Mouse (Mus musculus): ENCODE data around the gene Mrpl41.
A peak's percentile ranks its signal among the peaks of the same experiment; 100 is the strongest.
"Not testable (repeated sequence)": the region's sequence is repeated elsewhere in the genome, so short reads cannot be mapped to it uniquely, and the experiment has no call there.

Gene Mrpl41

DNA sequence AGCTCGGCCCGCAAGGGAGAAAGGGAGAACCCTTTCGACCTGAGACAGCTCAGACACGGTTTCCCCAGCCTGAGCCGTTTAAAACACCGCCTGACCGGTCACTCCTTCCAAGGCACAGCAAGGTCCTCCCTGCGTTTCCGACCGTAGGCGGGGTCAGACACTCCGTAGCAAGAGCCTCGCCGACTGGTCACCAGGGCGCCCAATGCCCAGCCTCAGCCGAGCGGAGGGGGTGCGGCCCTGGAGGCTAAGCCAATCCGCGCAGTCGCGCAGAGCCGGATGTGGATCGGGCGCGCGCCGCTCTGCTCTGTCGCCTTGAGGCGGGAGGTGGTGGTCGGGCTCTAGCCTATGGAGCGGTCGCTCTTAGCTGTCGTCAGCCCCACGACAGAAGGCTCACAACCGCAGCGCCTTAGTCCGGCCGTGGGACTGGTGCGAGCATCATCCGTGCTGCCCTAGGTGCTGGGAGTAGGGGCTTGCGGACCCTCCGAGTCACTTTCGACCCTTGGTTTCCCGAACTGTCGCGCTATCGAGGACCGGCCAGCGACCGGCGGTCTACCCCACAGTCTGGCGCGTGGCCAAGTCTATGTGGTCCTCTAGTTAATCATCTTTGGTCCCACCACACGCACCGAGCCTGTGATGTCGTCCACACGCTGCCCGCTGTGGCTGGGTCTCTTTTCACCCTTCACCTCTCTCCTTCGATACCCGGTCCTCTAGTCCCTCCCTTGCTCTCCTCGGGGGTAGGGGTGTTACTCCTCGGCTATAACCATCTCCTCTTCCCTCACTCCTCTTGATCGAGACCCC lies at the start of gene Mrpl41:
Gene Mrpl41, minus strand, starts transcription at position 193 of the 798 bp plus-strand sequence.
- DNase-seq (ENCODE audit: low spot score) = peak; percentile 97

DNA sequence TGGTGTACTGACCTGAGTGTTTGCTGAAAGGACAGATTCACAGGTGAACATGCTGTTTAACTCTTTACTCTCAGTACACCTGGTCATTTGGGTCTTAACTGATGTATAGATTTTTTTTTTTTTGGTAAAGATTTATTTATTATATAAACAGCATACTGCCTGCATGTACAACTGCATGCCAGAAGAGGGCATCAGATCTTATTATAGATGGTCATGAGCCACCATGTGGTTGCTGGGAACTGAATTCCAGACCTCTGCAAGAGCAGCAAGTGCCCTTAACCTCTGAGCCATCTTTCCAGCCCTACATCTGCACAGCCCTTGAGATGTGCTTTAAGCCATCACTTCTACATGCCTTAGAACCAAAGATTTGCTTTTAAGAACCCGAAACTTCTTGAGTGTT lies 47.8 kb upstream of the Mrpl41 start:
- no peak for DNase-seq (ENCODE audit: low spot score)

DNA sequence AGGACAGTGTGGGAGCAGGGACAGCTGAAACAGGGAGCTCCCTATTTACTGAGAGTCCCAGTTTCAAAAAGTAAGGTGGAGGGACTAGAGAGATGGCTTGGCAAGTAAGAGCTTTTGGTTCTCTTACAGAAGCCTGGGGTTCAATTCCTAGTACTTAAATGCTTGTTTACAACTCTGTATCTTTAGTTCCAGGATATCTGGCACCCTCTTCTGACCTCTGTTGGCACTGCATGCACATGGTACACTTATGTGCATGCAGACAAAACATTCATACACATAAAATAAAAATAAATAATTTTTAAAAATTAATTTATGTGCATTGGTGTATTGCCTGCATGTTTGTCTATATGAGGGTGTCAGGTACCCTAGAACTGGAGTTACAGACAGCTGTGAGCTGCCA lies 33.4 kb upstream of the Mrpl41 start:
- no peak for DNase-seq (ENCODE audit: low spot score)

DNA sequence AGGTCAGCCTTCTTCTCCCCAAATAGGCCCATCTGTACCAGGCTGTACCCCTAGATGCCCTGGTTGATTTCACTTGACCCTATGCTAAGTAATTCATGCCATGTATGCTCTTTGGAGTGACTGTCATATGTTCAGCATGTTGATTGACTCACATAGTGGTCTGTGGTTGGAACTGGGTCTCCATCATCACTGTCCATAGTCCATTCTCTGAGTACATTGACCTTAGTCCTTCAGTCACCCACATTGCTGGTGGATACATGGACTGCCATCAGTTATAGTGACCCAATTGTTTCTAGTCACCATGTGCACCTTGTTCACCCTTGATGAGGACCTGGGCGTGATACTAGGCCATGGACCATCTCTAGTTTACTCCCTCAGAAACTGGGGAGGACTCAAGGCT lies 31.9 kb upstream of the Mrpl41 start:
- DNase-seq (ENCODE audit: low spot score) = no peak

DNA sequence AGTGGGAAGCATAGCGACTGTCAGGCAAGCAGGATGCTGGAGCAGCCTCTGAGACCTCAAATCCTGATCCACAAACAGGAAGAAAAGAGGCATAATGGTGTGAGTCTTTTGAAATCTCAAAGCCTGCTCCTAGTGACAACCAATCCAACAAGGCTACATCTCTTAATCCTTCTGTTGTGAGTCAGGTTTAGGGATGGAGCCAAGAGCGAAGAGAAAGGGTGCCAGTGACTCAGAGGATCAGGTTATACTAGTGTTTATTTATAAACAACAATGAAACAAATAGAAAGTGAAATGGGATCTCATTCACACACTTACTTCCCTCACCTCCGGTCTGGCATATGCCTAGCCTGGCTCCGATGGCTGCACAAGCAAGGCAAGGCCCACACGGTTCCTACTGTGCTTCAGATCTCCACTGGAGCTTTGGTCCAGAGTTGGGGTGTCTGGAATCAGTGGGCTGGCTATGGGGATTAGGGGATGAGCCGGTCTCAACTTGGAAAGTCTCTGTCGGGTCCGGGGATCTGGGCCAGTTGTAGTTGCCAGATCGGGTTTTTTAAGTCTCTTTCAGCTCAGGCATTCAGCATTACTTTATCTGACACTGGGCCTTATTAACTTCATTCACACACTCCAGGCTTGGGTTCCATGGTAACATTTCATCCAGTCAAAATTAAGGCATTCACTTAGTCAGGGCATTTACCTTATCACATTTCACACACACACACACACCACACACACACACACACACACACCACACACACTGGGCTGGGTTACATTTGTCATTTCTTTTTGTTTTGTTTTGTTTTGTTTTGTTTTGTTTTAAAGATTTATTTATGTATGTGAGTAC lies 29.3 kb upstream of the Mrpl41 start:
- no peak for DNase-seq (ENCODE audit: low spot score)

DNA sequence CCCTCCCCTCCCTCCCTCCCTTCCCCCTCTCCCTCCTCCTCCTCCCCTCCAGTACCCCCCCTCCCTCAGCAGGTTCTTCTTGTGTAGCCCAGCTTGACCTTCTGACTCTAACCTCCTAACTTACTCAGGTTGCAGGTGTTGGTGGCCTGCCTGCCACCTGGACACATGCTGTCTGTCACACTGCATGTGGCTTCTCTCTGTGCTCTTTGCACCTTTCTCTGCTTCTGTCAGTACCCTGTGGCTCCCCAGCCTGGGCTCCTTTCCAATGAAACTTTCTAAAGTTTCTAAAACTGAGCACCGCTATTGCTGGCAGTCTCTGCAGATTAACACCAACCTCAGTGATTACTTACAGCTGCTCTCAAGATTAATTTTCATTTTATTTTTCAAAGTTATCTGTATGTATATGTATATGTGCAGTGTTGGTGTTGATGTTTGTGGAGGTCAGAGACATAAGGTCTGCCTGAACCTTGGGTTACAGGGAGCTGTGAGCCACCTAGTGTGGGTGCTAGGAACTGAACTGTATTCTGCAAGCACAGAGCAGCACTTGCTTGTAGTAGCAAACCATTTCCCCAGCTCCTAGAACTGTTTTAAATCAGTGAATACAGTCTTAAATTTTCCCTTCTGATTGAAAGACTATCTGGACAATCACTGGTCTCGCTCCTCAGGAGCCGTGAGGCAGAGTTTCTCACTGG lies 25.8 kb upstream of the Mrpl41 start:
- no peak for DNase-seq (ENCODE audit: low spot score)

DNA sequence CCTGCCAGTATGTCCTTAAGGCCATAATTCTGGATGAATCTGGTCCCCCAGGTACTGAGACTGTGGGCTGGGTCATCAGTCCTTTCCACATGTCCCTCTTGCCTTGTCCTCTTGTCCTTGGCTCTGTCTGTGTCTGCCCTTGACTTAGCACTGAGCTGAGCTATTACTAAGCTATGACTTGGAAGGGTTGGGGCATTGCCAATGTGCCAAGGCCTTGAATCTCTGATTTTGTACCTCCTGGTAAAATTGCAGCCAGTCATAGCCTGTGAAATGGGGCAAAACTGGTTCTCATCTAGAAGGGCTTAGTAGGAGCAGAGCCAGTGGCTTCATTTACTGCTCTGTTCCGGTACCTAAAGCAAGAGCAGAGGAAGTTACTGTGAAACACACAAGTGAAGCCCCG lies 21.6 kb upstream of the Mrpl41 start:
- no peak for DNase-seq (ENCODE audit: low spot score)

DNA sequence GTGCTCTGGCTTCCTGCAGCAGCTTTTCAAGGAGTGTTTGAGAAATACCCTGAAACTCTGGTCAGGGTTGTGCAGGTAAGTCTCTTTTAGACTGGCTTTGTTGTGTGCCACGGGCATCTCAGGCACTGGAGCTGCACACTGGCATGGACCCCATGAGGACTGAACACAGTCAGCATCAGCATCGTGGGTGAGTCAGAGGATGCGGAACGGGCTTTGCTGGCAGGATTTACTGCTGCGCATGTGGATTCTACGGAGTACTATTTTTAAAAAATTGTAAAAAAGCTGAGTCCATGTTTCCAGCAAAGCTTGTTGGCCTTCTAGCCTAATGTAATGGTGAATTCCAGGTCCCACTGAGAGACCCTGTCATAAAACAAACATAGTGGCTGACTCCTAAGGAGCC lies 20.4 kb upstream of the Mrpl41 start:
- DNase-seq (ENCODE audit: low spot score) = no peak

DNA sequence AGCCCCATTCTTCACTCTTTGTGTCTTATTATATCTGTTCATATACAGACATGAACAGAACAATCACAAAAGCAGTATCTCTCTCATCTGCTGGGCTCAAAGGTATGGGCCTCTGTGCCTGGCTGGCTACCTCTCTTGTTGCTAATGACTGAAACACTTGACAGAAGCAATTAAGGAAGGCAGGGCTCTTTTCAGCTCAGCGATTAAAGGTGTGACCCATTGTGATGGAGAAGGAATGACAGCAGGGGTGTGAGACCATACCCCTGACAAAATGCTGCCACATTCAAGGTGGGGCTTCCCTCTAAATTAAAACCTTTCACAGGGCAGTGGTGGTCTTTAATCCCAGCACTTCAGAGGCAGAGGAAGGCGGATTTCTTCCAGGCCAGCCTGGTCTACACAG lies 12.9 kb upstream of the Mrpl41 start:
- DNase-seq (ENCODE audit: low spot score) = no peak

DNA sequence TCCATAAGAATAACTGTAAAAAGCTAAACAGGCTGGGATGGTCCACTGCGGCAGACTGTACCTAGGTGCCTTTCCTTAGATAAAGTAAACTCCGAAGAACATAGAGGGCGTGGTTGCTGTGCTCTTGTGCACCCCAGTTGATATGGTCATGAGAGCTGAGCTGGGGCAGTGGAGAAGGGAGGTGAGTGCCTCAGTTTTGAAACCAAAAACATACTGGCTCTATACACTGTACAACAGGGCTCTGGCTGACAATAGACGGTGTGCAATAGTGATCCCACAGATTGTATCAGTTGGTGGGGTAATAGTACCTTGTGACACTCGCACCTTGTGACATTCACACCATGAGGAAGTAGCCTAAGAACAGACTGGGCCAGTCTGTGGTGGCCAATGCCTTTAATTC lies 2.1 kb upstream of the Mrpl41 start:
- no peak for DNase-seq (ENCODE audit: low spot score)

DNA sequence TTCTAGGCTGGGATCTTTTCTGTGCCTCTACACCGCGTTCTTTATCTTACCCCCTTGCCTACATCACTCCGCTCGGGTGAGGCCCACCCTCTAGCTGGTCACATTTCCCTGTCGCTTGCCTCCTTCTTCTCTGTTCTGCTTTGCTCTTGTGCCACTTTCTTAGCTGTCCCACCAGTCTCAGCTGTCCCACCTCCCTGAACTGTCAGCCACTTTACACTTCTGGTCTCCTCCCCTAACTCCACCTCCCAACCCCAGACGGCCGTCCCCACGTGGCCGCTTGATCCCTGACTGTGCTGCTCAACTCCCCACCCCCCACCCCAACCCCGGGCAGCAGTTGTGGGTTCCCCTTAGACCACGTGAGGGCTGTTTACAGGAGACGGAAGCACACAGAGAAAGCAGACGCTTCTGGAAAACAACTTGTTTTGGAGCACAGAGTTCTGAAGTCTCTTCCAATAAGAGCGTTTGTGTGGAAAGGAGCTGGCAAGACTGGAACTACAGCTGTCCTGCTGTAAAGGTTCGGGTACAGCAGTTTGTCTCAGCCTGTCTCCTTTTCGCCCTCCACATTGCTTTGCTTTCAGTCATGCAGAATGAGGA lies 903 bp upstream of the Mrpl41 start, which contains the start of gene Pnpla7:
Gene Pnpla7, plus strand, starts transcription at position 330 of the 594 bp plus-strand sequence.
- DNase-seq (ENCODE audit: low spot score) = peak; percentile 93

DNA sequence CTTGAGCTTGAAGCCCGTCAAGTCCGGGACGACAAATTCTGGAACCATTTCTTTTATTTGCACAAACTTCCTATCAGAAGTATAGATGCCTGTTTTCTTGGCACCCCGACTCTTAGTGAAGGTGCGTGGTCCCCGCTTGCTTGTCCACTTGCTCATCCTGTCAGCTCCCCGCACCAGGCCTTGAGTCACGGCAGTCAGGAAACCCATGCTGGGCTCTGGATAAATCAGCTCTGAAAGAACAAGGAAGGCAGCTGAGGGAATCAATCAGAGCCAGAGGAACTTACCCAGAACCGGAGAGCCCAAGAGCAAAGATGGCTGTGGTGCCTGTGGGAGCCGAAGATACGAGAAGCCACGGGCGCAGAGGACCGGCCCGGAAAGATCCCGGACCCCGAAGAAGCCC lies 446 bp downstream of the Mrpl41 start:
- DNase-seq (ENCODE audit: low spot score) = not testable (repeated sequence)

DNA sequence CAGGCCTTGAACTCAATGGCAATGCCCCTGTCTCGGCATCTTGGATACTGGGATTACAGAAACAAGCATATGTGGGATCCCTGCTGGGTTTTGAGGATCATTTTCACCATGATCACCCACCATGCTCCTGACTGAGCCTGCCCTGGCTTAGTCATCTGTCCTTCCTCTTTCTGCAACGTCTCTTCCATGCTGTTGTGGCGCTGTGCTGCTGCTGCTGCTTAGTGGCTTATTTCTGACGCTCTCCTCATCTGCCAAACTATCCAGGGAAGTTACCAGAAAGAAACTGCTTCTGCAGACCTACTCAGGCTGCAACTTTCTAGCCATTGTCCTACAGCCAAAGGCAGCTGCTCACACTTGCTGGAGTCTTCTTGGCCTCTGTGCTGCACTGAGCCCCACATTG lies 4.5 kb downstream of the Mrpl41 start:
- no peak for DNase-seq (ENCODE audit: low spot score)

DNA sequence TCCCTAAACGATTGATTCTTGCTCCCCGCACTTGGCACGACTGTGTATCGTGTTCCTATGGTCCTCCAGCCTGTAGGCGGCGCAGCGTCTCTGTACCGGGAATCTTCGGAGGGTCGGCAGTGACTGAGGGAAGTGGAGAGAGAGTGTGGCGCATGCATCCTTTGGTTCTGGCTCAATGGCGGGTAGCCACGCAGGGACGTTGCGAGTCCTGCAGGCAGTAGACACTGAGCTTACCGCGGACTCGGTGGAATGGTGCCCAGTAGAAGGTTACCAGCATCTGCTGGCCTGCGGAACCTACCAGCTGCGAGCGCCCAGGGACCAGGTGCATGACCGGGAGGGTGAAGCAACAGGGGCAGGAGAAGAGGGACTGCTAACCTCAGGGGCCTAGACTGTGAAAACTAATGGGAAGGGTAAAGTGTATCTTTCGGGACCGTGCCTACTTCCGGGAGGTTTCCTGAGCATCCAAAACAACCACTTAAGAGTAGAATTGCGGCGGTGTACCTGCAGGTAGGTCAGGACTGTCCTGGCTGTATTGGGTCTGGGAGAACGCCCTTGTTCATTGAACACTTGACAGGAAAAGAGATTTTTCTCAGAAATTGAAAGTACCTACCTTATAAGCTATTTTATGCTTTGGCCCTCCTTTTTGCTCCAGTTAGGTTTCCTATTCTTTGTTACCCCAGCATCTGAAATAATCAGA lies 12.4 kb downstream of the Mrpl41 start, which contains the start of gene Dph7:
Gene Dph7, plus strand, starts transcription at position 97 of the 697 bp plus-strand sequence.
- peak; percentile 85 for DNase-seq (ENCODE audit: low spot score)

DNA sequence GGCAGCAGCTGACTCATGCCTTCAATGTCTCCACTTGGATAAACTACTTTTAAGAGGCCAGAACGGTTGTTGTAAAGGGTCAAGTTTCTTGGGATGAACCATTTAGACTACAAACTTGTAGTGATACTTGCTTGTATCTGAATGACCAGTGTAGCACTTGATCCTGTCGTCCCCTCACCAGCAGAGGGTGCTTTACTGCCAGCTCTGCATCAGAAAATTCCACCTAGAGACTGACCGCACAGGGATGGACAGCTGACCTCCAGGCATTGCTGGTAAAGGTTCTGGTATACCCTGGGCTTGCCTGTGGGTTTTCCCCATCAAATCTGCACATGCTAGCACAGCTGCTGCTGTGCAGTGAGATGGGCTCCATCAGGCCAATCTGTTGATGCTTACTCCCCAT lies 14.0 kb downstream of the Mrpl41 start:
- no peak for DNase-seq (ENCODE audit: low spot score)

DNA sequence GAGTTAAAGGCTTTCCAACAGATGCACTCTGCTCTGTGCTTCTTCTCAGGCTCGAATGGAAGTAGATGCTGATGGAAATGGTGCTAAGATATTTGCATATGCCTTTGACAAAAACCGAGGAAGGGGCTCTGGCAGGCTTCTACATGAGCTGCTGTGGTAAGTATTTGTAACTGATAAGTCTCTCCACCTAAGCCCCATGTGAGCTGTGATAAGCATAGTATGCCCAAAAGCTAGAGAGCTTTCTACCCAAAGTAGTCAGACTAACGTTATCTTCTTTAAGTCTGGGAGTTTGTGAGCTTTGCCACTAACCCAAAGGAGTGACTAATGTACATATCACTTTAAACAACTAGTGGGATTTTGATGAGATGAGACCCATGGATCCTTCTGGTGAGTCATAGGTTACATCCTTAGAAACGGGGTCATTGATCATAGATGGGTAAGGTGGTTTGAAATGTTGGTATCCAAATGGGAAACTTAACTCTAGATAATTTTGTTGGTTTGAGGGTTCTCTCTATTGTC lies 22.3 kb downstream of the Mrpl41 start:
- no peak for DNase-seq (ENCODE audit: low spot score)

DNA sequence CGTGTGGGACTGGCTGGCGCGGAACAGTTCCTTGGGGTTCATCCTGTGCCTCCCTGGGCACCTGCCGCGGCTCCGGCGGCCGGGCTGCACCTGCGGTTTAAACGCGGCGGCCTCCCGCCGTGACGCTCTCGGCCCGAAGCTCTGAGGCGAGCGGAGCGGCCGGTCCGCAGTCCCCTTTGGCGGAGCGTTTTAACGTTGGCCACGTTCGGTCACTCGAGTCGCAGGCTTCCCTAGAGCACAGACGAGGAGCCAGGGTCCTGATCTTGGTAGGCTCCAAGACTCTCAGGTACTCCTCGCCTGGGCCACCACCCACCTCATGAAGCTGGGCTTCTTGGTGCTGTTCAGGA lies 24.7 kb downstream of the Mrpl41 start:
- DNase-seq (ENCODE audit: low spot score) = no peak

DNA sequence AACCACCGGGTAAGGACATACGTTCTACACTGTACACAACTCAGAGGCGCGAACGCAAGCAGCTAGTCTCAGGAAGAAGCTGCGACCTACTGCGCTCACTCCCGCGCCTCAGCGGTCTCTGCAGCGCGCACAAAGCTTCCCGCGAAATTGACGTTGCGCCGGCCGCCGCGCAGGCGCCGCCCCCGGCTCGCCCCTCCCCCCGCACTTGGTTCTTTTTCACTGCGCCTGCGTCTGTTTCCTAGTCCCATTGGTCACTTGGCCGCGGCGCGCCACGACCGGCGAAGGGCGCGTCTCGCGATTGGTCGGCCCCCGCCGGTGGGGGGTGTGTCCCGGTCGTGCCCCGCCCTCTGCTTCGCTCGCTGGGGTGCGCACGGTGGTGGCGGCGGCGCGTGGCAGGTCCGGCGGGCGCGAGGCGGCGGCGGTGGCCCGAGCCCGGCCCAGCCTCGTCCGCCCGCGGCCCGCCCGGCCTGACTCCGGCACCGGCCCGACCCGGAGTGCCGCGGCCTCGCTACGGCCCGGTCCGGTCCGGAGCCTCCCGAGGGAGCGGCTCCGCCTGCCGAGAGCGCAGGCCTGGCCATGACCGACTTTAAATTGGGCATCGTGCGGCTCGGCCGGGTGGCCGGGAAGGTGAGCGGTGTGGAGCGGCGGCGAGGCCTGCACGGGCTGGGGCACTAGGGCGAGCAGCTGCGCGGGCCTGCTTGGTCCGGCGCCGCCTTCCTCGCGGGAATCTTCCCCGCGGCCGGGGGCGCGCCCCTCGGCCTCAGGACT lies 25.3 kb downstream of the Mrpl41 start, which contains the start of gene Zmynd19:
Gene Zmynd19, plus strand, starts transcription at position 372 of the 768 bp plus-strand sequence.
- peak; percentile 97 for DNase-seq (ENCODE audit: low spot score)

DNA sequence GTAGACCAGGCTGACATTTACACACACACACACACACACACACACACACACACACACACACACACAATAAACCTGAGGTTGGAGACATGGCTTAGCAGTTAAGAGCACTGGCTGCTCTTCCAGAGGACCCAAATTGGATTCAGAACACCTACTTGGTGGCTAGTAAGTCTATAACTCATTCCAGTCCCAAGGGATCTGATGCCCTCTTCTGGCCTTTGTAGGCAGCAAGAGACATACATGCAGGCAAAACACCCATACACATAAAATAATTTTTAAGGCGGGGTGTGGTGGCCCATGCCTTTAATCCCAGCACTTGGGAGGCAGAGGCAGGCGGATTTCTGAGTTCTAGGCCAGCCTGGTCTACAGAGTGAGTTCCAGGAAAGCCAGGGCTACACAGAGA lies 30.6 kb downstream of the Mrpl41 start:
- DNase-seq (ENCODE audit: low spot score) = peak; percentile 38

DNA sequence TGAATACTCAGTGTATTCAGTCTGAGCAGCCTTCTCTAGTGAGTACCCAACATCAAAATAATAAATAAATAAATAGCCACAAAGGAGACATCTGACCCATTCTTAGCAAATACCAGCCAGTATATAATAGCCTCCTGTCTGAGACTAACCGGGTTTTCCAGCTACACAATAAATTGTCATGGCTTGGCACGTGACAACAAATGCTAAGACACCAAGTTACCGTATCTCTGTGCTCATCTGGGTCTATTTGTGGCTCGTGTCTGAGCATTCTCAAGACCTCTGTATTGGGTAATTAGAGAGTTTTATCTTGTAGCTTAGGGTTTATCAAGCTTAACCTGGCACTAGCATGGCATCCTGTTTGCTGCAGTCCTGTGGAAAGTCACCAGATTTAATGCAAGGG lies 32.8 kb downstream of the Mrpl41 start:
- no peak for DNase-seq (ENCODE audit: low spot score)
